Mouse (Mus musculus) embryonic facial prominence, embryonic 11.5 days (tissue): ENCODE data around the gene Hacd1. TPM values are rescaled to one million over a fixed set of nuclear protein-coding genes. Genes with fewer than 3 reads are reported as not detected.

ENCODE experiments used
- ATAC-seq: fragments of 200-750 bp; cut with Nextera tagmentation; replicated peaks from 2 replicates; pipeline ENCODE4 v1.8.0; 2017; ENCODE audit warnings: low read depth; ENCODE audit not compliant: insufficient number of reproducible peaks, low FRiP score, low TSS enrichment
- DNase-seq: peaks from one replicate; pipeline ENCODE4 v3.0.0-alpha.2; 2015; ENCODE audit warnings: low spot score
- H3K27ac ChIP-seq: fragments of 300-500 bp; sonication (generic); replicated peaks from 2 replicates; pipeline ENCODE4 v1.5.1; 2014; ENCODE audit warnings: mild to moderate bottlenecking, low read depth, low read length, control low read depth
- H3K27me3 ChIP-seq: fragments of 300-500 bp; sonication (generic); 2 replicates; pipeline ENCODE4 v1.6.1; 2014; ENCODE audit warnings: mild to moderate bottlenecking, low read length, moderate library complexity, mixed read lengths; ENCODE audit not compliant: control insufficient read depth, insufficient read depth
- H3K36me3 ChIP-seq: fragments of 300-500 bp; sonication (generic); replicated peaks from 2 replicates; pipeline ENCODE4 v1.6.1; 2014; ENCODE audit warnings: low read depth, mild to moderate bottlenecking, low read length, moderate library complexity, mixed read lengths; ENCODE audit not compliant: control insufficient read depth, insufficient read depth
- H3K4me1 ChIP-seq: fragments of 300-500 bp; sonication (generic); 2 replicates; pipeline ENCODE4 v1.6.1; 2014; ENCODE audit warnings: low read length, mixed read lengths; ENCODE audit not compliant: control insufficient read depth, insufficient read depth
- H3K4me2 ChIP-seq: fragments of 300-500 bp; sonication (generic); 2 replicates; pipeline ENCODE4 v1.6.1; 2014; ENCODE audit warnings: low read depth, mild to moderate bottlenecking, control low read depth, low read length, moderate library complexity
- H3K4me3 ChIP-seq: fragments of 300-500 bp; sonication (generic); 2 replicates; pipeline ENCODE4 v1.5.1; 2014; ENCODE audit warnings: low read depth, low read length, control low read depth
- H3K9ac ChIP-seq: fragments of 300-500 bp; sonication (generic); replicated peaks from 2 replicates; pipeline ENCODE4 v1.6.1; 2014; ENCODE audit warnings: mild to moderate bottlenecking, control low read depth, low read length
- H3K9me3 ChIP-seq: fragments of 300-500 bp; sonication (generic); replicated peaks from 2 replicates; pipeline ENCODE4 v1.6.1; 2016; ENCODE audit warnings: mild to moderate bottlenecking, low read length, inconsistent platforms, mixed read lengths; ENCODE audit not compliant: control insufficient read depth
- WGBS: fragments of 180-500 bp; shearing (Covaris S2); extraction: QIAGEN DNeasy Blood & Tissue Kit; methylation state at CpG from one replicate; pipeline ENCODE4 v1.1.7; 2014; 5-methylcytosine and 5-hydroxymethylcytosine counted together
- polyA plus RNA-seq: library from polyadenylated mRNA; unstranded; fragments of >200 nt; fragmentation: Nextera tagmentation; extraction: Ambion mirVana; gene quantifications from 2 replicates; pipeline ENCODE4 v1.2.1, GENCODE M21; 2014

Hacd1 gene
- polyA plus RNA-seq, 1 experiment from 2014 or later = 45.4 TPM

- Histone ChIP-seq H3K4me2 (no peak overlapping the region), H3K27me3 (no peaks in the 10 kb centered on the region), H3K27ac (no peak overlapping the region), H3K4me3 (no peak overlapping the region), H3K9me3 (no peaks in the 10 kb centered on the region), H3K36me3 (no peaks in the 10 kb centered on the region), H3K4me1 (no peaks in the 10 kb centered on the region), H3K9ac (no peak overlapping the region)
- DNase-seq (no peak), ATAC-seq (no peak)
- WGBS = 59% methylated on average over 1 of the region's 1 CpGs
These were observed 220.9 kb downstream of the Hacd1 start for GRCm38 (mm10) chr2:13834989-13835388.

GRCm38 (mm10) chr2:13816645-13817044, 239.3 kb downstream of the Hacd1 start:
- DNase-seq = no peak
- H3K9me3 ChIP-seq = no peaks in the 10 kb centered on the region
- H3K4me3 ChIP-seq = no peak overlapping the region
- H3K27me3 ChIP-seq = no peaks in the 10 kb centered on the region
- ATAC-seq = no peak
- H3K36me3 ChIP-seq = no peaks in the 10 kb centered on the region
- no peaks in the 10 kb centered on the region for H3K4me1 ChIP-seq
- no peak overlapping the region for H3K9ac ChIP-seq
- no peak overlapping the region for H3K4me2 ChIP-seq
- no peak overlapping the region for H3K27ac ChIP-seq
- 74% methylated on average over 2 of the region's 2 CpGs for WGBS

GRCm38 (mm10) chr2:13808593-13808992, 247.3 kb downstream of the Hacd1 start:
- no peak overlapping the region for H3K4me3 ChIP-seq
- no peaks in the 10 kb centered on the region for H3K4me1 ChIP-seq
- H3K27me3 ChIP-seq = no peaks in the 10 kb centered on the region
- no peak for DNase-seq
- H3K36me3 ChIP-seq = no peaks in the 10 kb centered on the region
- no peak overlapping the region for H3K9ac ChIP-seq
- H3K9me3 ChIP-seq = no peaks in the 10 kb centered on the region
- no peak overlapping the region for H3K4me2 ChIP-seq
- ATAC-seq = no peak
- WGBS = 77% methylated on average over 5 of the region's 5 CpGs
- no peak overlapping the region for H3K27ac ChIP-seq

- no peaks in the 10 kb centered on the region for H3K4me1 ChIP-seq
- no peak for DNase-seq
- H3K9me3 ChIP-seq = no peaks in the 10 kb centered on the region
- no peak overlapping the region for H3K4me3 ChIP-seq
- no peak overlapping the region for H3K9ac ChIP-seq
- H3K27ac ChIP-seq = no peak overlapping the region
- 84% methylated on average over 4 of the region's 4 CpGs for WGBS
- H3K27me3 ChIP-seq = no peaks in the 10 kb centered on the region
- no peak for ATAC-seq
- no peaks in the 10 kb centered on the region for H3K36me3 ChIP-seq
- H3K4me2 ChIP-seq = no peak overlapping the region
These were observed 247.9 kb downstream of the Hacd1 start for GRCm38 (mm10) chr2:13808008-13808407.

GRCm38 (mm10) chr2:13806120-13806519, 249.8 kb downstream of the Hacd1 start:
- H3K9me3 ChIP-seq = no peaks in the 10 kb centered on the region
- H3K36me3 ChIP-seq = no peaks in the 10 kb centered on the region
- H3K4me1 ChIP-seq = no peaks in the 10 kb centered on the region
- DNase-seq = no peak
- 85% methylated on average over 3 of the region's 3 CpGs for WGBS
- H3K9ac ChIP-seq = no peak overlapping the region
- H3K4me3 ChIP-seq = no peak overlapping the region
- no peak for ATAC-seq
- H3K27ac ChIP-seq = no peak overlapping the region
- H3K4me2 ChIP-seq = no peak overlapping the region
- H3K27me3 ChIP-seq = no peaks in the 10 kb centered on the region

- DNase-seq (no peak), ATAC-seq (no peak)
- no peak overlapping the region for H3K27ac ChIP-seq
- H3K9ac ChIP-seq = no peak overlapping the region
- WGBS = 87% methylated on average over 2 of the region's 2 CpGs
- H3K27me3 ChIP-seq = no peaks in the 10 kb centered on the region
- H3K4me2 ChIP-seq = no peak overlapping the region
- no peaks in the 10 kb centered on the region for H3K4me1 ChIP-seq
- H3K9me3 ChIP-seq = no peaks in the 10 kb centered on the region
- no peak overlapping the region for H3K4me3 ChIP-seq
- no peaks in the 10 kb centered on the region for H3K36me3 ChIP-seq
These were observed 255.3 kb downstream of the Hacd1 start for GRCm38 (mm10) chr2:13800639-13801038.

Other genes with a start within 250 kb of the Hacd1 start
- 86.1 and 98.1 TPM in 2 replicates for gene Stam, start 18.0 kb upstream of the Hacd1 start, polyA plus RNA-seq
- gene Tmem236, start 118.4 kb upstream of the Hacd1 start, polyA plus RNA-seq = 0.06 and 0.11 TPM in 2 replicates
- 3.3 and 3.9 TPM in 2 replicates for gene Mrc1, start 173.3 kb upstream of the Hacd1 start, polyA plus RNA-seq